Mouse (Mus musculus): Measurements from ENCODE around the gene Gm28372. TPM values are rescaled to one million over a fixed set of nuclear protein-coding genes. Genes with fewer than 3 reads are reported as not detected.
"Not testable (repeated sequence)": the region's sequence is repeated elsewhere in the genome, so short reads cannot be mapped to it uniquely, and the experiment has no call there.

The Gm28372 gene
- not detected in 2 replicates for polyA plus RNA-seq (2014; fragmentation: Nextera tagmentation; extraction: Ambion mirVana)

- Histone ChIP-seq H3K4me2 (no peak within 1 kb of the TSS), H3K36me3 (ENCODE audit: control insufficient read depth, insufficient read depth, low read length) (no peaks in the 10 kb centered on the region), H3K4me3 (ENCODE audit: low read depth, low read length) (no peak within 1 kb of the TSS), H3K27ac (ENCODE audit: low read depth, low read length) (no peak within 1 kb of the TSS), H3K9me3 (ENCODE audit: control insufficient read depth, low read length) (no peaks in the 10 kb centered on the region), H3K9ac (ENCODE audit: low read length) (no peak within 1 kb of the TSS), H3K27me3 (ENCODE audit: control insufficient read depth, insufficient read depth, low read length) (no peaks in the 10 kb centered on the region), H3K4me1 (ENCODE audit: control insufficient read depth, insufficient read depth, low read length) (no peaks in the 10 kb centered on the region; the same call in 1 of the 2 replicates)
- ATAC-seq (ENCODE audit: low FRiP score), result no peak
- DNase-seq (ENCODE audit: low spot score, missing footprints), result no peak
- 81% methylated on average over 1 of the region's 1 CpGs for WGBS
Observed at GRCm38 (mm10) chr2:130404939-130405338, at the start of gene Gm28372, which contains the start of gene 1700020A23Rik. Gene Gm28372 (plus strand): TSS chr2:130405239. Gene 1700020A23Rik (plus strand): TSS chr2:130405259.

DNA sequence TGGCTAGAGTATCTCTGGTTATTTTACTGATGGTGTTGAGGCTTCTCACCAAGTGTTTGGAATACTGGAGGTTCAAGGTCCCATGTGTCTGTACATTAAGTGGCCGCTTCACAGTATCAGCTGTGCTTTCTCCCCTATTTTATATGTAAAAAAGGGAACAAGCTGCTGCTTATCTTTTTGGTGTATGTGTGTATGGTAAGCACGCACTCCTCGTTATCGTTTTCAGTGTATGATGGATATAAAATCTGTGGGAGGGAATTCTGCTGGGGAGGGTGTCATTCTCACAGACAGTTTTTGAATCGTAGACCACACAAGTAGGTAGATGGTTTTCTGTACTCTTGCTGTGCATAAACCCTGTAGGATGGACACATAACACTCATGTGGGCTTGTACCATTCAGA lies 47.5 kb upstream of the Gm28372 start:
- Histone ChIP-seq H3K4me3 (ENCODE audit: low read depth, low read length) (no peak overlapping the region), H3K9ac (ENCODE audit: low read length) (no peak overlapping the region), H3K4me2 (no peak overlapping the region), H3K36me3 (ENCODE audit: control insufficient read depth, insufficient read depth, low read length) (no peaks in the 10 kb centered on the region), H3K4me1 (ENCODE audit: control insufficient read depth, insufficient read depth, low read length) (0 out of 2 replicates have a peak, but pooled peaks cover 3% of the 10 kb centered on the region), H3K9me3 (ENCODE audit: control insufficient read depth, low read length) (no peaks in the 10 kb centered on the region), H3K27ac (ENCODE audit: low read depth, low read length) (no peak overlapping the region), H3K27me3 (ENCODE audit: control insufficient read depth, insufficient read depth, low read length) (peaks cover 29% of the 10 kb centered on the region)
- ATAC-seq (ENCODE audit: low FRiP score) (no peak), DNase-seq (ENCODE audit: low spot score, missing footprints) (no peak)
- 93% methylated on average over 5 of the region's 5 CpGs for WGBS

GRCm38 (mm10) chr2:130358852-130359251 lies 46.2 kb upstream of the Gm28372 start:
- no peak for ATAC-seq (ENCODE audit: low FRiP score)
- no peak for DNase-seq (ENCODE audit: low spot score, missing footprints)
- WGBS, result 18% methylated on average over 5 of the region's 5 CpGs

GRCm38 (mm10) chr2:130362511-130363026 lies 42.5 kb upstream of the Gm28372 start:
- Histone ChIP-seq H3K4me1 (ENCODE audit: control insufficient read depth, insufficient read depth, low read length) (peaks cover 7% of the 10 kb centered on the region), H3K4me2 (no peak overlapping the region), H3K27me3 (ENCODE audit: control insufficient read depth, insufficient read depth, low read length) (peaks cover 39% of the 10 kb centered on the region), H3K4me3 (ENCODE audit: low read depth, low read length) (no peak overlapping the region), H3K9me3 (ENCODE audit: control insufficient read depth, low read length) (no peaks in the 10 kb centered on the region), H3K27ac (ENCODE audit: low read depth, low read length) (no peak overlapping the region), H3K36me3 (ENCODE audit: control insufficient read depth, insufficient read depth, low read length) (no peaks in the 10 kb centered on the region), H3K9ac (ENCODE audit: low read length) (no peak overlapping the region)
- WGBS, result 5% methylated on average over 14 of the region's 14 CpGs
- DNase-seq (ENCODE audit: low spot score, missing footprints) (peak; percentile 97), ATAC-seq (ENCODE audit: low FRiP score) (0 out of 2 replicates have a peak, but pooled peaks have one; percentile 24)

More at GRCm38 (mm10) chr2:130358852-130359251, 46.2 kb upstream of the Gm28372 start:
- Histone ChIP-seq H3K36me3 (ENCODE audit: control insufficient read depth, insufficient read depth, low read length) (no peaks in the 10 kb centered on the region), H3K9me3 (ENCODE audit: control insufficient read depth, low read length) (no peaks in the 10 kb centered on the region), H3K27ac (ENCODE audit: low read depth, low read length) (no peak overlapping the region), H3K4me1 (ENCODE audit: control insufficient read depth, insufficient read depth, low read length) (0 out of 2 replicates have a peak, but pooled peaks cover 3% of the 10 kb centered on the region), H3K27me3 (ENCODE audit: control insufficient read depth, insufficient read depth, low read length) (peaks cover 37% of the 10 kb centered on the region), H3K4me2 (no peak overlapping the region), H3K4me3 (ENCODE audit: low read depth, low read length) (no peak overlapping the region), H3K9ac (ENCODE audit: low read length) (no peak overlapping the region)

GRCm38 (mm10) chr2:130365211-130366094 lies 39.6 kb upstream of the Gm28372 start:
- Histone ChIP-seq H3K9me3 (ENCODE audit: control insufficient read depth, low read length) (no peaks in the 10 kb centered on the region), H3K27ac (ENCODE audit: low read depth, low read length) (no peak overlapping the region), H3K9ac (ENCODE audit: low read length) (peak overlapping the region; percentile 14), H3K4me3 (ENCODE audit: low read depth, low read length) (peak overlapping the region; percentile 24), H3K4me2 (peak overlapping the region; percentile 41), H3K36me3 (ENCODE audit: control insufficient read depth, insufficient read depth, low read length) (no peaks in the 10 kb centered on the region), H3K27me3 (ENCODE audit: control insufficient read depth, insufficient read depth, low read length) (peaks cover 31% of the 10 kb centered on the region), H3K4me1 (ENCODE audit: control insufficient read depth, insufficient read depth, low read length) (peaks cover 7% of the 10 kb centered on the region)
- 6% methylated on average over 30 of the region's 30 CpGs for WGBS
- peak; percentile 35; the same call in 1 of the 2 replicates for ATAC-seq (ENCODE audit: low FRiP score)
- DNase-seq (ENCODE audit: low spot score, missing footprints), result peak; percentile 89

- H3K27me3 ChIP-seq (ENCODE audit: control insufficient read depth, insufficient read depth, low read length), result peaks cover 11% of the 10 kb centered on the region
- no peak overlapping the region for H3K4me3 ChIP-seq (ENCODE audit: low read depth, low read length)
- no peaks in the 10 kb centered on the region for H3K9me3 ChIP-seq (ENCODE audit: control insufficient read depth, low read length)
- H3K4me1 ChIP-seq (ENCODE audit: control insufficient read depth, insufficient read depth, low read length), result peaks cover 4% of the 10 kb centered on the region
- H3K4me2 ChIP-seq, result no peak overlapping the region
- DNase-seq (ENCODE audit: low spot score, missing footprints), result no peak
- no peak overlapping the region for H3K9ac ChIP-seq (ENCODE audit: low read length)
- H3K36me3 ChIP-seq (ENCODE audit: control insufficient read depth, insufficient read depth, low read length), result no peaks in the 10 kb centered on the region
- no peak overlapping the region for H3K27ac ChIP-seq (ENCODE audit: low read depth, low read length)
- ATAC-seq (ENCODE audit: low FRiP score), result no peak
- 75% methylated on average over 4 of the region's 4 CpGs for WGBS
Observed at GRCm38 (mm10) chr2:130367386-130367785, 37.7 kb upstream of the Gm28372 start.

GRCm38 (mm10) chr2:130373026-130373425 lies 32.0 kb upstream of the Gm28372 start:
- WGBS, result 50% methylated on average over 1 of the region's 1 CpGs

GRCm38 (mm10) chr2:130374951-130375350 lies 30.1 kb upstream of the Gm28372 start:
- H3K36me3 ChIP-seq (ENCODE audit: control insufficient read depth, insufficient read depth, low read length), result no peaks in the 10 kb centered on the region
- H3K27ac ChIP-seq (ENCODE audit: low read depth, low read length), result no peak overlapping the region
- no peak overlapping the region for H3K4me2 ChIP-seq
- ATAC-seq (ENCODE audit: low FRiP score) (no peak), DNase-seq (ENCODE audit: low spot score, missing footprints) (no peak)
- no peaks in the 10 kb centered on the region for H3K9me3 ChIP-seq (ENCODE audit: control insufficient read depth, low read length)
- WGBS, result 80% methylated on average over 4 of the region's 4 CpGs
- H3K27me3 ChIP-seq (ENCODE audit: control insufficient read depth, insufficient read depth, low read length), result no peaks in the 10 kb centered on the region
- H3K4me1 ChIP-seq (ENCODE audit: control insufficient read depth, insufficient read depth, low read length), result no peaks in the 10 kb centered on the region
- H3K9ac ChIP-seq (ENCODE audit: low read length), result no peak overlapping the region
- H3K4me3 ChIP-seq (ENCODE audit: low read depth, low read length), result no peak overlapping the region

More at GRCm38 (mm10) chr2:130373026-130373425, 32.0 kb upstream of the Gm28372 start:
- ATAC-seq (ENCODE audit: low FRiP score); H3K9ac ChIP-seq (ENCODE audit: low read length); H3K9me3 ChIP-seq (ENCODE audit: control insufficient read depth, low read length); H3K4me2 ChIP-seq; DNase-seq (ENCODE audit: low spot score, missing footprints); H3K27ac ChIP-seq (ENCODE audit: low read depth, low read length); H3K27me3 ChIP-seq (ENCODE audit: control insufficient read depth, insufficient read depth, low read length); H3K4me3 ChIP-seq (ENCODE audit: low read depth, low read length); H3K4me1 ChIP-seq (ENCODE audit: control insufficient read depth, insufficient read depth, low read length); H3K36me3 ChIP-seq (ENCODE audit: control insufficient read depth, insufficient read depth, low read length): not testable (repeated sequence)

DNA sequence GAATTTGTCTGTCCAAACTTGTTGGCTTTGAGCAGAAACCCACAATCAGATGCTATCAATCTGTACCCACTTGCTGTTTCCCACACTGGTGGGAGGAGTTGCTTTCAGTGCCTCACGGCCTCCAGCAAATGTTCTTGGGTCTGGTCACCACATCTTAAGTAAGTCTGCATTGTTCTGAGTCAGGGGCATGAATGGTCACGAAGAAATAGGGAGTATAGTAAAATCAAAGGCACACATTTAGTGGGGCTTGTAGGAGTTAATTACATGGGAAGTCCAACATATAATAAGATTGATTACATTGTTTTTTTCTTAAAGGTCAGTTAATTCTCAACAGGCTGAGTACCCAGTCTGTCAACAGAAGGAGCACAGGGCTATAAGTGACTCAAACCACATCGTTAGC lies 21.8 kb upstream of the Gm28372 start:
- ATAC-seq (ENCODE audit: low FRiP score), result no peak
- Histone ChIP-seq H3K36me3 (ENCODE audit: control insufficient read depth, insufficient read depth, low read length) (no peaks in the 10 kb centered on the region), H3K9ac (ENCODE audit: low read length) (no peak overlapping the region), H3K4me3 (ENCODE audit: low read depth, low read length) (no peak overlapping the region), H3K4me2 (no peak overlapping the region), H3K27ac (ENCODE audit: low read depth, low read length) (no peak overlapping the region), H3K27me3 (ENCODE audit: control insufficient read depth, insufficient read depth, low read length) (no peaks in the 10 kb centered on the region), H3K4me1 (ENCODE audit: control insufficient read depth, insufficient read depth, low read length) (no peaks in the 10 kb centered on the region), H3K9me3 (ENCODE audit: control insufficient read depth, low read length) (no peaks in the 10 kb centered on the region)
- no peak for DNase-seq (ENCODE audit: low spot score, missing footprints)
- 55% methylated on average over 3 of the region's 3 CpGs for WGBS
